Mouse (Mus musculus) CH12.LX (cell line): ENCODE results near the gene Zfyve21. TPM values are rescaled to one million over a fixed set of nuclear protein-coding genes. Genes with fewer than 3 reads are reported as not detected.

Experiments used
- DNase-seq: peaks from one replicate; pipeline ENCODE4 v3.0.0-alpha.2; 2013; ENCODE audit errors: extremely low read depth
- H3K27ac ChIP-seq: 2 replicates; pipeline ENCODE4 v1.5.1; 2012; ENCODE audit warnings: low read depth, mild to moderate bottlenecking, control low read depth, moderate library complexity; ENCODE audit not compliant: insufficient read depth
- H3K27me3 ChIP-seq: replicated peaks from 2 replicates; pipeline ENCODE3; 2012; ENCODE audit warnings: inconsistent platforms
- H3K36me3 ChIP-seq, 2 experiments: replicated peaks in 1 of 2; 2 replicates each; pipeline versions ENCODE3 to v1.6.1; 2012; ENCODE audit warnings: inconsistent platforms in 1 of 2, low read length in 1 of 2, mild to moderate bottlenecking in 1 of 2, mixed read lengths in 1 of 2, moderate library complexity in 1 of 2; ENCODE audit not compliant: control insufficient read depth in 1 of 2, insufficient read depth in 1 of 2
- H3K4me1 ChIP-seq, 2 experiments: 2 replicates each; pipeline ENCODE4 v1.6.1; 2012; ENCODE audit warnings: inconsistent platforms in 1 of 2, moderate library complexity in 1 of 2; ENCODE audit not compliant: insufficient read depth in 2 of 2, control insufficient read depth in 1 of 2
- H3K4me2 ChIP-seq: 2 replicates; pipeline ENCODE4 v1.6.1; 2012; ENCODE audit warnings: low read depth, mild to moderate bottlenecking, control low read depth; ENCODE audit not compliant: poor library complexity, insufficient read depth, severe bottlenecking
- H3K4me3 ChIP-seq, 3 experiments: fragments of 150-350 bp in 1 of 3; sonication (generic) in 1 of 3; replicated peaks in 1 of 3; 2 replicates each; pipeline versions ENCODE3 to v1.5.1; 2011 to 2012; ENCODE audit warnings: low read depth in 2 of 3, low read length in 2 of 3, mild to moderate bottlenecking in 2 of 3, moderate library complexity in 2 of 3, control low read depth in 1 of 3, improper control_type of control experiment in 1 of 3, inconsistent platforms in 1 of 3, mixed read lengths in 1 of 3; ENCODE audit not compliant: poor library complexity in 1 of 3
- H3K79me2 ChIP-seq: replicated peaks from 2 replicates; pipeline ENCODE4 v1.6.1; 2012; ENCODE audit warnings: mild to moderate bottlenecking, moderate library complexity; ENCODE audit not compliant: control insufficient read depth, poor library complexity, insufficient read depth, severe bottlenecking; ENCODE audit errors: extremely low read depth
- H3K9ac ChIP-seq: 2 replicates; pipeline ENCODE4 v1.6.1; 2012; ENCODE audit warnings: low read depth, mild to moderate bottlenecking, control low read depth, moderate library complexity; ENCODE audit not compliant: insufficient read depth
- H3K9me3 ChIP-seq: replicated peaks from 2 replicates; pipeline ENCODE3; 2012; ENCODE audit warnings: low read length, inconsistent platforms, mixed read lengths
- BHLHE40 ChIP-seq: IDR thresholded peaks from 2 replicates; pipeline ENCODE4 v1.6.1; 2011; ENCODE audit warnings: mild to moderate bottlenecking, low read depth, low read length, improper control_type of control experiment
- CHD1 ChIP-seq: IDR thresholded peaks from 2 replicates; pipeline ENCODE4 v1.6.1; 2012; ENCODE audit warnings: low read depth, low read length, improper control_type of control experiment, inconsistent platforms
- CTCF ChIP-seq, 2 experiments: IDR thresholded peaks in 1 of 2; conservative IDR thresholded peaks in 1 of 2; 2 replicates each; pipeline ENCODE4 v1.5.1; 2011 to 2012; ENCODE audit warnings: low read depth in 2 of 2, low read length in 2 of 2, improper control_type of control experiment in 1 of 2, inconsistent platforms in 1 of 2, mild to moderate bottlenecking in 1 of 2, moderate library complexity in 1 of 2
- GABPA ChIP-seq: IDR thresholded peaks from 2 replicates; pipeline ENCODE4 v1.6.1; 2012; ENCODE audit warnings: low read depth, low read length, improper control_type of control experiment, inconsistent platforms; ENCODE audit not compliant: insufficient replicate concordance
- HCFC1 ChIP-seq: IDR thresholded peaks from 2 replicates; pipeline ENCODE4 v1.6.1; 2012; ENCODE audit warnings: low read depth, mild to moderate bottlenecking, inconsistent platforms, low read length, improper control_type of control experiment
- JUN ChIP-seq: IDR thresholded peaks from 2 replicates; pipeline ENCODE4 v1.6.1; 2011; ENCODE audit warnings: low read depth, mild to moderate bottlenecking, low read length, improper control_type of control experiment, moderate library complexity; ENCODE audit not compliant: insufficient read depth
- JUND ChIP-seq: conservative IDR thresholded peaks from 2 replicates; pipeline ENCODE4 v1.6.1; 2011; ENCODE audit warnings: low read depth, low read length, improper control_type of control experiment
- MAZ ChIP-seq: IDR thresholded peaks from 2 replicates; pipeline ENCODE4 v1.6.1; 2012; ENCODE audit warnings: low read depth, mild to moderate bottlenecking, inconsistent platforms, low read length, improper control_type of control experiment, moderate library complexity
- MEF2A ChIP-seq: IDR thresholded peaks from 2 replicates; pipeline ENCODE4 v1.6.1; 2014; ENCODE audit warnings: low read depth, mild to moderate bottlenecking, inconsistent platforms, low read length, improper control_type of control experiment, borderline replicate concordance
- MXI1 ChIP-seq: IDR thresholded peaks from 2 replicates; pipeline ENCODE4 v1.6.1; 2011; ENCODE audit warnings: mild to moderate bottlenecking, low read depth, low read length, improper control_type of control experiment
- NRF1 ChIP-seq: IDR thresholded peaks from 2 replicates; pipeline ENCODE4 v1.6.1; 2014; ENCODE audit warnings: low read depth, mild to moderate bottlenecking, inconsistent platforms, low read length, improper control_type of control experiment, moderate library complexity
- PAX5 ChIP-seq: IDR thresholded peaks from 2 replicates; pipeline ENCODE4 v1.6.1; 2012; ENCODE audit warnings: low read length, inconsistent platforms, mixed read lengths
- POLR2A ChIP-seq: IDR thresholded peaks from 2 replicates; pipeline ENCODE4 v1.6.1; 2011; ENCODE audit warnings: low read depth, mild to moderate bottlenecking, improper control_type of control experiment, low read length
- RAD21 ChIP-seq: IDR thresholded peaks from 2 replicates; pipeline ENCODE4 v1.6.1; 2011; ENCODE audit warnings: low read depth, mild to moderate bottlenecking, low read length, improper control_type of control experiment, moderate library complexity
- SMC3 ChIP-seq: IDR thresholded peaks from 2 replicates; pipeline ENCODE4 v1.6.1; 2011; ENCODE audit warnings: low read depth, low read length, improper control_type of control experiment
- TBP ChIP-seq: conservative IDR thresholded peaks from 2 replicates; pipeline ENCODE4 v1.6.1; 2011; ENCODE audit warnings: low read depth, low read length, improper control_type of control experiment
- TCF12 ChIP-seq: IDR thresholded peaks from 2 replicates; pipeline ENCODE4 v1.6.1; 2014; ENCODE audit warnings: low read depth, mild to moderate bottlenecking, inconsistent platforms, low read length, improper control_type of control experiment
- USF1 ChIP-seq: IDR thresholded peaks from 2 replicates; pipeline ENCODE4 v1.6.1; 2014; ENCODE audit warnings: low read depth, mild to moderate bottlenecking, inconsistent platforms, low read length, improper control_type of control experiment
- USF2 ChIP-seq: conservative IDR thresholded peaks from 2 replicates; pipeline ENCODE4 v1.6.1; 2011; ENCODE audit warnings: low read depth, low read length, improper control_type of control experiment
- ZC3H11A ChIP-seq: IDR thresholded peaks from 2 replicates; pipeline ENCODE4 v1.6.1; 2012; ENCODE audit warnings: low read depth, mild to moderate bottlenecking, inconsistent platforms, low read length, improper control_type of control experiment
- ZKSCAN1 ChIP-seq: IDR thresholded peaks from 2 replicates; pipeline ENCODE4 v1.6.1; 2012; ENCODE audit warnings: low read depth, inconsistent platforms, low read length, improper control_type of control experiment, borderline replicate concordance
- ZMIZ1 ChIP-seq: IDR thresholded peaks from 2 replicates; pipeline ENCODE4 v1.6.1; 2012; ENCODE audit warnings: low read depth, mild to moderate bottlenecking, inconsistent platforms, low read length, improper control_type of control experiment
- ZNF384 ChIP-seq: IDR thresholded peaks from 2 replicates; pipeline ENCODE4 v1.6.1; 2012; ENCODE audit warnings: low read depth, low read length, improper control_type of control experiment, inconsistent platforms
- dilution Hi-C: fragments of 300-500 bp; cut with MboI; formaldehyde crosslinking; loops from 2 replicates; pipeline ENCODE4 v1.14.3; 2020; ENCODE audit warnings: low sequenced_read_pairs; ENCODE audit not compliant: extremely low pct_unique_long_range_greater_than_20kb, extremely low pct_ligation_motif_present
- in situ Hi-C: fragments of 300-500 bp; cut with MboI; formaldehyde crosslinking; loops from 3 replicates; pipeline ENCODE4 v1.14.3; 2019; ENCODE audit warnings: low sequenced_read_pairs, low pct_ligation_motif_present, low pct_unique_long_range_greater_than_20kb, mixed read lengths
- polyA plus RNA-seq: library from polyadenylated mRNA; unstranded; fragments of >175 nt; gene quantifications from 2 replicates; pipeline ENCODE4 v1.2.1, GENCODE M21; 2012; ENCODE audit warnings: low read depth; ENCODE audit not compliant: insufficient read length
- total RNA-seq, 2 experiments: library from RNA; depleted of rRNA; stranded (reverse); fragments of 300-350 nt in 1 of 2; fragments of >200 nt in 1 of 2; gene quantifications; 2 replicates each; pipeline ENCODE4 v1.2.3; 2012 to 2014

The Zfyve21 gene
- total and polyA plus RNA-seq, 3 experiments, result 4.1 to 8.4 (median 7.6) TPM

- Histone ChIP-seq H3K4me3 (no peak overlapping the region), H3K4me2 (no peak overlapping the region), H3K79me2 (no peaks in the 10 kb centered on the region), H3K4me1 (peaks cover 23 to 52% of the 10 kb centered on the region in 2 experiments), H3K36me3 (peaks cover 47 to 85% of the 10 kb centered on the region in 2 experiments), H3K27ac (no peak overlapping the region), H3K27me3 (no peaks in the 10 kb centered on the region), H3K9ac (no peak overlapping the region), H3K9me3 (no peaks in the 10 kb centered on the region)
- DNase-seq, result no peak
- in situ Hi-C loops, result loop anchor here (5.0 kb wide), 1 partner anchor 39 kb away; no protein-coding TSS in a partner anchor
- TF ChIP-seq HCFC1, result no peak
- no peak for TF ChIP-seq MXI1
- TF ChIP-seq ZNF384, result no peak
- TF ChIP-seq CHD1, result no peak
- TF ChIP-seq RAD21, result no peak
- no peak for TF ChIP-seq TBP
- TF ChIP-seq MAZ, result no peak
- TF ChIP-seq ZKSCAN1, result no peak
- no peak for TF ChIP-seq BHLHE40
- TF ChIP-seq SMC3, result no peak
- no peak for TF ChIP-seq MEF2A
- TF ChIP-seq PAX5, result no peak
- no peak for TF ChIP-seq JUN
- TF ChIP-seq ZMIZ1, result no peak
- no peak for TF ChIP-seq POLR2A
- no peak for TF ChIP-seq GABPA
- no peak for TF ChIP-seq USF1
- TF ChIP-seq JUND, result no peak
- no peak for TF ChIP-seq USF2
- dilution Hi-C loops, result no loop called here
These were observed 15.5 kb upstream of the Zfyve21 start for GRCm38 (mm10) chr12:111798493-111798892.

GRCm38 (mm10) chr12:111800459-111801183 lies 13.3 kb upstream of the Zfyve21 start:
- no peak overlapping the region for H3K4me2 ChIP-seq
- no peaks in the 10 kb centered on the region for H3K9me3 ChIP-seq
- in situ Hi-C loops, result no loop called here
- peaks cover 65 to 95% of the 10 kb centered on the region in 2 experiments for H3K36me3 ChIP-seq
- H3K4me1 ChIP-seq, result peaks cover 13 to 33% of the 10 kb centered on the region in 2 experiments
- TF ChIP-seq TCF12, result no peak
- TF ChIP-seq CTCF (conservative IDR thresholded peaks at IDR 0.05 in 1 of 2, IDR thresholded peaks at IDR 0.05 in 1 of 2; ENCODE audit: low read depth in 2 of 2, low read length in 2 of 2), result no peak
- no peak for TF ChIP-seq JUN
- no peak for TF ChIP-seq NRF1
- TF ChIP-seq POLR2A, result no peak
- no peak for TF ChIP-seq ZC3H11A
- TF ChIP-seq GABPA, result no peak
- no peak for TF ChIP-seq RAD21
- TF ChIP-seq ZKSCAN1, result no peak
- no peak for TF ChIP-seq JUND
- no peak overlapping the region for H3K27ac ChIP-seq
- no peak overlapping the region for H3K4me3 ChIP-seq
- H3K27me3 ChIP-seq, result no peaks in the 10 kb centered on the region
- no peak for DNase-seq
- dilution Hi-C loops, result no loop called here
- no peak overlapping the region for H3K9ac ChIP-seq
- no peaks in the 10 kb centered on the region for H3K79me2 ChIP-seq
